Mouse (Mus musculus) forebrain, embryonic 13.5 days (tissue): ENCODE data around the gene Slc4a1. TPM values are rescaled to one million over a fixed set of nuclear protein-coding genes. Genes with fewer than 3 reads are reported as not detected.

ENCODE experiments used
- ATAC-seq: fragments of 200-750 bp; cut with Nextera tagmentation; 2 replicates; pipeline ENCODE4 v1.8.0; 2017
- H3K27ac ChIP-seq: fragments of 300-500 bp; sonication (generic); 2 replicates; pipeline ENCODE4 v1.5.1; 2015; ENCODE audit warnings: inconsistent platforms, mild to moderate bottlenecking, moderate library complexity
- H3K27me3 ChIP-seq: fragments of 300-500 bp; sonication (generic); 2 replicates; pipeline ENCODE4 v1.6.1; 2015; ENCODE audit warnings: mild to moderate bottlenecking, inconsistent platforms
- H3K36me3 ChIP-seq: fragments of 300-500 bp; sonication (generic); 2 replicates; pipeline ENCODE4 v1.6.1; 2015; ENCODE audit warnings: mild to moderate bottlenecking, inconsistent platforms; ENCODE audit not compliant: poor library complexity, severe bottlenecking
- H3K4me1 ChIP-seq: fragments of 300-500 bp; sonication (generic); 2 replicates; pipeline ENCODE4 v1.6.1; 2015; ENCODE audit warnings: inconsistent platforms
- H3K4me2 ChIP-seq: fragments of 300-500 bp; sonication (generic); 2 replicates; pipeline ENCODE4 v1.6.1; 2015; ENCODE audit warnings: inconsistent platforms, mild to moderate bottlenecking, moderate library complexity
- H3K4me3 ChIP-seq: fragments of 300-500 bp; sonication (generic); 2 replicates; pipeline ENCODE4 v1.5.1; 2015; ENCODE audit warnings: mild to moderate bottlenecking, inconsistent platforms
- H3K9ac ChIP-seq: fragments of 300-500 bp; sonication (generic); 2 replicates; pipeline ENCODE4 v1.6.1; 2015; ENCODE audit warnings: mild to moderate bottlenecking, inconsistent platforms
- H3K9me3 ChIP-seq: fragments of 300-500 bp; sonication (generic); replicated peaks from 2 replicates; pipeline ENCODE4 v1.6.1; 2016; ENCODE audit warnings: inconsistent platforms
- WGBS: fragments of 180-500 bp; shearing (Covaris S2); methylation state at CpG from one replicate; pipeline ENCODE4 v1.1.7; 2015; 5-methylcytosine and 5-hydroxymethylcytosine counted together
- polyA plus RNA-seq: library from polyadenylated mRNA; unstranded; fragments of >200 nt; fragmentation: Nextera tagmentation; extraction: Ambion mirVana; gene quantifications from 2 replicates; pipeline ENCODE4 v1.2.1, GENCODE M21; 2015

Gene Slc4a1
- polyA plus RNA-seq, 1 experiment from 2014 or later, result 2.6 TPM

DNA sequence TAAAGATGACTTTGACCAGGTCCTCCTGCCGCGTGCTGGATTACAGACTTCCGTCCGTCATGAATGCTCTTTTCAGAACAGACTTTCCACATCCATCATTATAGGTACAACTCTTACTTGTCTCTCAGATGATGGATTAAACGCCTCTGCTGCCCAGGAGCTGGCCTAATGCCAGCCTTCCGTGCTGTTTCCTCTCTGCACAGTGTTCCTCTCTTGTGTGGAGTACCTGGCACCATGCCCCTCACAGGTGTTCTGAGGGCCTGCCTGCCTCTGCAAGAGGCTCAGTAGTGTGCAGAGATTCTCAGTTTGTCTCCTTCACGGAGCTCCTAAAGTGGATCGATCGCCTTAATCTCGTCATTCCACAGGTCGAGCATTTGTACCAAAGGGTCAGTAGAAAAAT, 26.8 kb downstream of the Slc4a1 start:
- 73% methylated on average over 11 of the region's 11 CpGs for WGBS
- ATAC-seq, result no peak

GRCm38 (mm10) chr11:102338561-102338960, 27.4 kb downstream of the Slc4a1 start:
- no peak overlapping the region for H3K4me2 ChIP-seq
- H3K9ac ChIP-seq, result no peak overlapping the region
- no peaks in the 10 kb centered on the region for H3K27me3 ChIP-seq
- H3K9me3 ChIP-seq, result no peaks in the 10 kb centered on the region
- H3K4me3 ChIP-seq, result no peak overlapping the region
- H3K36me3 ChIP-seq, result no peaks in the 10 kb centered on the region
- no peak for ATAC-seq
- WGBS, result 36% methylated on average over 3 of the region's 3 CpGs
- H3K27ac ChIP-seq, result peak overlapping the region; percentile 55
- peaks cover 13% of the 10 kb centered on the region for H3K4me1 ChIP-seq

More for the DNA sequence above, 26.8 kb downstream of the Slc4a1 start:
- Histone ChIP-seq H3K4me2 (no peak overlapping the region), H3K4me3 (no peak overlapping the region), H3K27me3 (no peaks in the 10 kb centered on the region), H3K36me3 (no peaks in the 10 kb centered on the region), H3K27ac (peak overlapping the region; percentile 55), H3K9me3 (no peaks in the 10 kb centered on the region), H3K4me1 (peaks cover 13% of the 10 kb centered on the region), H3K9ac (no peak overlapping the region)

- H3K9me3 ChIP-seq, result no peaks in the 10 kb centered on the region
- no peak overlapping the region for H3K9ac ChIP-seq
- H3K4me1 ChIP-seq, result peaks cover 13% of the 10 kb centered on the region
- H3K27me3 ChIP-seq, result no peaks in the 10 kb centered on the region
- H3K4me3 ChIP-seq, result no peak overlapping the region
- 87% methylated on average over 1 of the region's 1 CpGs for WGBS
- no peak overlapping the region for H3K27ac ChIP-seq
- H3K4me2 ChIP-seq, result no peak overlapping the region
- no peak for ATAC-seq
- no peaks in the 10 kb centered on the region for H3K36me3 ChIP-seq
These were observed 28.1 kb downstream of the Slc4a1 start for GRCm38 (mm10) chr11:102337921-102338320.

DNA sequence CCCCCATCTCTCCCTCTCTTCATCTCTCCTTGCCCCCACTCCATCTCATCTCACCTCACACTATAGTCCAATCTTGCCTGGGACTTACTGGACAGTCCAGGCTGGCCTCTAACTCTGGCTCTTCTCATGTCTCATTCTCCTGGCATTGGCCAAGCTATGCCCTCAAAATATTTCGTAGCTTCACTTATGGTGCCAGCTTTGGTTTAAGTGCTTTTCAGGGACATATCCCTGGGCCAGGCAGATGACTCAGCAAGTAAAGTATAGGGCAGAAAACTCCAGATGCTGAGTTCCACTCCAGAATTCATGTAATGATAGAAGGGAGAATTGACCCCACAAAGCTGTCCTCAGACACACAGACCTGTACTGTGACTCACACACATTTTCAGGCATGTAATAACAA, 29.8 kb downstream of the Slc4a1 start:
- Histone ChIP-seq H3K4me3 (no peak overlapping the region), H3K9me3 (no peaks in the 10 kb centered on the region), H3K27me3 (no peaks in the 10 kb centered on the region), H3K4me2 (no peak overlapping the region), H3K27ac (no peak overlapping the region), H3K4me1 (peaks cover 13% of the 10 kb centered on the region), H3K36me3 (no peaks in the 10 kb centered on the region), H3K9ac (no peak overlapping the region)
- no peak for ATAC-seq
- WGBS, result 80% methylated on average over 1 of the region's 1 CpGs

GRCm38 (mm10) chr11:102334973-102335700, 30.9 kb downstream of the Slc4a1 start:
- 37% methylated on average over 9 of the region's 9 CpGs for WGBS
- ATAC-seq, result no peak
- Histone ChIP-seq H3K4me1 (peaks cover 13% of the 10 kb centered on the region), H3K4me2 (no peak overlapping the region), H3K36me3 (no peaks in the 10 kb centered on the region), H3K4me3 (no peak overlapping the region), H3K9me3 (no peaks in the 10 kb centered on the region), H3K27me3 (no peaks in the 10 kb centered on the region), H3K9ac (no peak overlapping the region), H3K27ac (no peak overlapping the region)

- Histone ChIP-seq H3K27me3 (no peaks in the 10 kb centered on the region), H3K36me3 (no peaks in the 10 kb centered on the region), H3K4me1 (peaks cover 6% of the 10 kb centered on the region), H3K4me3 (no peak overlapping the region), H3K9me3 (no peaks in the 10 kb centered on the region), H3K27ac (no peak overlapping the region), H3K4me2 (no peak overlapping the region), H3K9ac (no peak overlapping the region)
- ATAC-seq, result no peak
- WGBS, result 65% methylated on average over 4 of the region's 4 CpGs
These were observed 32.0 kb downstream of the Slc4a1 start for GRCm38 (mm10) chr11:102334010-102334409.

- no peak overlapping the region for H3K4me3 ChIP-seq
- no peaks in the 10 kb centered on the region for H3K36me3 ChIP-seq
- no peak overlapping the region for H3K9ac ChIP-seq
- H3K27me3 ChIP-seq, result no peaks in the 10 kb centered on the region
- H3K9me3 ChIP-seq, result no peaks in the 10 kb centered on the region
- ATAC-seq, result no peak
- H3K27ac ChIP-seq, result no peak overlapping the region
- no peak overlapping the region for H3K4me2 ChIP-seq
- H3K4me1 ChIP-seq, result no peaks in the 10 kb centered on the region
These were observed 32.9 kb downstream of the Slc4a1 start for GRCm38 (mm10) chr11:102333061-102333460.

GRCm38 (mm10) chr11:102331806-102332205, 34.2 kb downstream of the Slc4a1 start:
- no peak overlapping the region for H3K27ac ChIP-seq
- WGBS, result 52% methylated on average over 4 of the region's 4 CpGs
- H3K36me3 ChIP-seq, result no peaks in the 10 kb centered on the region
- no peak overlapping the region for H3K4me2 ChIP-seq
- no peak overlapping the region for H3K4me3 ChIP-seq
- H3K27me3 ChIP-seq, result no peaks in the 10 kb centered on the region
- no peak overlapping the region for H3K9ac ChIP-seq
- no peaks in the 10 kb centered on the region for H3K4me1 ChIP-seq
- no peak for ATAC-seq
- no peaks in the 10 kb centered on the region for H3K9me3 ChIP-seq

DNA sequence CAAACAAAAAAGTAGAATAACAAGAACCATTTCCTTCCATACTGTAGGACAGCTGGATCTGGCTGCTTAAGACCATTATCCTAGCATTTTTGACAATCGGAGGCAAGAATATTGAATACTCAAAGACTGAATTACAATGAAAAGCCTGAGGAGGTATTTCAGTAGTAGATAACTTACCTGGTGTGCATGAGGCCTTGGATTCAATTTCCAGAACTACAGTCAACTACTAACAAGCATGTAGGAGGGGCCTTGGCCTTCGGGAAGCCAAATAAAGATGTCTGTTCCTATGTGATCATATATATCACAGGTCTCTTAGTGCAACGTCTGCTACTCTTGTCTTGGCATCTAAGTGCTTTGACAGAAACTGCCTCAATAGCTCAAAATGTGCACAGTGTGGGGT, 36.0 kb downstream of the Slc4a1 start:
- no peak for ATAC-seq
- no peaks in the 10 kb centered on the region for H3K9me3 ChIP-seq
- no peak overlapping the region for H3K9ac ChIP-seq
- no peak overlapping the region for H3K4me2 ChIP-seq
- H3K36me3 ChIP-seq, result no peaks in the 10 kb centered on the region
- H3K27me3 ChIP-seq, result no peaks in the 10 kb centered on the region
- H3K27ac ChIP-seq, result no peak overlapping the region
- no peaks in the 10 kb centered on the region for H3K4me1 ChIP-seq
- no peak overlapping the region for H3K4me3 ChIP-seq
- 82% methylated on average over 3 of the region's 3 CpGs for WGBS

GRCm38 (mm10) chr11:102329518-102329917, 36.5 kb downstream of the Slc4a1 start:
- Histone ChIP-seq H3K27me3 (no peaks in the 10 kb centered on the region), H3K9me3 (no peaks in the 10 kb centered on the region), H3K4me3 (no peak overlapping the region), H3K4me1 (no peaks in the 10 kb centered on the region), H3K36me3 (no peaks in the 10 kb centered on the region), H3K4me2 (no peak overlapping the region), H3K27ac (no peak overlapping the region), H3K9ac (no peak overlapping the region)
- ATAC-seq, result no peak

DNA sequence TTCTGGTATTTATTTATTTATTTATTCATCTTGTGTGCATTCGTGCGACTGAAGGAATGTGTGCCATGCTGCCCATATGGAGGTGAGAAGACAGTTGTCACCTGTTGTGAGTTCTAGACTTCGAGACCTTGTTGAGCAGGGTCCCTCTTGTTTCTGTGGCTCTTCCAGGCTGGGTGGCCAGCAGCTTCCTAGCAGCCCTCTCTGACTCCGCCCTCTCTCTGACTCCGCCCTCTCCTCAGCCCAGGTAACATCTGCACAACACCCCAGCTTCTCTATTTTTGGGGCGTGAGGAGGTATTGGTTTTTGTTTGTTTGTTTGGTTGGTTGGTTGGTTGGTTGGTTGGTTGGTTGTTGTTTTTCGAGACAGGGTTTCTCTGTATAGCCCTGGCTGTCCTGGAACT, 38.2 kb downstream of the Slc4a1 start:
- no peak overlapping the region for H3K4me3 ChIP-seq
- no peaks in the 10 kb centered on the region for H3K9me3 ChIP-seq
- H3K27me3 ChIP-seq, result no peaks in the 10 kb centered on the region
- H3K9ac ChIP-seq, result no peak overlapping the region
- no peak overlapping the region for H3K27ac ChIP-seq
- 93% methylated on average over 7 of the region's 7 CpGs for WGBS
- H3K4me1 ChIP-seq, result no peaks in the 10 kb centered on the region
- no peaks in the 10 kb centered on the region for H3K36me3 ChIP-seq
- ATAC-seq, result no peak
- no peak overlapping the region for H3K4me2 ChIP-seq

DNA sequence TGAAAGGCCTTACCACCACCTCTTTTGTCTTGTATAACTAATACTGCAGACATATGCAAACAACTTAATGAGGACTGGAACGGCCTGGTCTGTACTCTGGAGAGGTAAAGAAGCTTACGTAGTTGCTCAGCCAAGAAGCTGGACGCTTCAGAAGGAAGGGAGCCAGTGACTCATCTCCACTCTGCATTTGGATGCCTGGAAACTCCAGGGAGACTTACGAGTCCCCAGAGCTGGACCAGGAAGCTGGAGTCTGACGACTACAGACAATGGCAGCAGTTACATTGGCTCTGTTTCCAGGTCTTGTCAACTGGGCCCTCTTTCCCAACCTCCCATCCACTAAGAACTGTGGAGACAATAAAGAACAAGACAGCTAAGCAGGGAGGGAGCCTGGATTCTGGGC, 38.8 kb downstream of the Slc4a1 start:
- H3K27ac ChIP-seq, result no peak overlapping the region
- 68% methylated on average over 5 of the region's 5 CpGs for WGBS
- H3K9ac ChIP-seq, result no peak overlapping the region
- no peaks in the 10 kb centered on the region for H3K27me3 ChIP-seq
- ATAC-seq, result no peak
- H3K4me2 ChIP-seq, result no peak overlapping the region
- no peaks in the 10 kb centered on the region for H3K36me3 ChIP-seq
- H3K4me1 ChIP-seq, result no peaks in the 10 kb centered on the region
- no peaks in the 10 kb centered on the region for H3K9me3 ChIP-seq
- H3K4me3 ChIP-seq, result no peak overlapping the region

DNA sequence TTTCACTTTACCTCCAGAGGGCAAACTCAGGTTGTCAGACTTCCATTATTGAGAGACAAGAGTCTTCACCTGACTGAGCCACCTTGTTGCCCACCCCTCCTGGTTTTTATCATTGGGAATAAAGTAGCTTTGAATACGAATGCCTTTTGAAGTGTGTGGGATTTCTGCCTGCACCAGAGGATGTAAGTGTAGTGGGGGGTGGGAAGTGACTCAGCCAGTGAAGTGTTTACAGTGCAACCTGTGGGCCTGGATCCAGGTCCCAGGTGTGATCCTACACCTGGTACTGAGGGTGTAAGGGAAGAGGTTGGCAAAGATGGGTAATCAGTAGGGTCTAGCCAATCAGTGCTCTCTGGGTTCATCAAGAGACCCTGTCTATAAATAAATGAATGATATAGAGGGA, 42.5 kb downstream of the Slc4a1 start:
- ATAC-seq, result no peak
- Histone ChIP-seq H3K4me1 (peaks cover 8% of the 10 kb centered on the region), H3K4me3 (no peak overlapping the region), H3K27ac (no peak overlapping the region), H3K9ac (no peak overlapping the region), H3K9me3 (no peaks in the 10 kb centered on the region), H3K36me3 (no peaks in the 10 kb centered on the region), H3K27me3 (no peaks in the 10 kb centered on the region), H3K4me2 (no peak overlapping the region)
- WGBS, result 84% methylated on average over 1 of the region's 1 CpGs
